Mouse (Mus musculus) testis, postnatal 10 days (tissue): ENCODE results near the gene Daam2.
"Not testable (repeated sequence)": the region's sequence is repeated elsewhere in the genome, so short reads cannot be mapped to it uniquely, and the experiment has no call there.

Experiments
- DNase-seq: peaks from one replicate; pipeline ENCODE4 v3.0.0; 2021; ENCODE audit warnings: low spot score

Gene Daam2

DNA sequence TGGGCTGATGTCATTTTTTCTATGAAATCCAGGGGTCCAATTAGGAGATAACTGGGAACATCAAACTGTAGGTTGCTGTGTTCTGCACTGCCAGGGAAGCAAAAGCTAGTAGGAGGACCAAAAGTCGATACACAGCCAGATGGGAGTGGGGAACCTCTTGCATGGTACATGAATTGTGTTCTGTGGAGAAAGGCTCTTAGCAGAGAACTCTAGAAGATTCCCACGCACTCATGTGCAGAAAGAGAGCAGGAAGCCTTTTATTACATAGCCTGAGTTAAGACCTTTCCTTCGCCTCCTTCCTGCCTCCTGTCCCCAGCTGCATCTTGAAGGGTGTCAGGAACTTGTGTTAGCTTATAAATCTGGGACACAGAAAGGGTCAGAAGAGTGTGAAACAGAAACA lies 82.3 kb downstream of the Daam2 start:
- no peak for DNase-seq

DNA sequence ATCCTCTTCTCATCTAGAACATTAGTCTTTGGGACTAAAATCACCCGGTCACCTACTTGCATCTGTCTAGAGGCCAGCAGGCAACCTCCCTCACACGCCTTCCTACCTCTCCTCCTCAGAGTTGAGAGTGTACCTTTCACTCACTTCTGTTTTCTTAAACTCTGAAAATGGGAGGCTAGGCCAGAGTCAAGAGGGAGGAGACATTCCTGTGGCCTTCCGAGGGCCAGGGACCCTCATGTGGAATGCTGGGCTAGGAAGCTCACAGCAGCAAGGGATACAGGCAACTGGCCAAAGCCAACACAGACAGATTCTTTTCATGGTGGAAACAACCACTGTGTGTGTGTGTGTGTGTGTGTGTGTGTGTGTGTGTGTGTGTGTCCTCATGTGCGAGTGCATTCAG lies 86.8 kb downstream of the Daam2 start:
- no peak for DNase-seq

DNA sequence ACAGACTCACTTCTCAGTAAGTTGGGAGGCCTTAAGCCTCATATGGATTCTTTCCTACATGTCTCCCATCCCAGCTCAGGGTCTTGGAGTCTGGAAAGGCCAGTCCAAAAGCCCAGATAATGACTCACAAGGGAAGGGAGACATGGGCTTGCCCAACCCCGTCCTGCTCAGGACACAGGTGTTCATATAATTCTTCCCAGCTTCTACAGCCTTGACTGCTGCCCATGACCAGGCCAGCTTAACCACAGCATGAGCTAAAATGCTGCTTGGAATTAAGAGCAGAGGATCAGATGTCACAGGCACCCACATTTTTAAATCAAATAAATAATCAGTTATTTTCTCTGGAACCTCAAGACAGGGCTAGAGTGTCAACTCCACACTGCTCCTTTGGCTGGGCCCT lies 89.0 kb downstream of the Daam2 start:
- no peak for DNase-seq

DNA sequence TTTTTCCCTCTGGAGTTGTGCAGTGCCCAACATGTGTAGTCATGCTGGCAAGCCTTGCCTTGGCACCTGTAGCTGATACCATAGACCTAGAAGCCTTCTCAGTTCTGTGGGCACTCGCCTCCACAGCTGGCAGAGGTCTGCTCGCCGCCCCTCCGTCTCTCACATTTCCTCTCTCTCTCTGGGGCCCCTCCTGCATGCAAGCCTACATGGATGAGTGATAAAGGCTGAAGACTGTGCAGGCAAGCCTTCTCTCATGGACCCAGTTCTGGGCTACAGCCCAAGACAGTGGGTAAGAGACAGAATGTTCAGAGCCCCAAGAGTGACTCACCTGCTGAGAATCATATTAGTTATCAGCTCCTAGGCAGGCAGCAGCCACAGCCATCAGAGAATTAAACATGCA lies 90.1 kb downstream of the Daam2 start:
- no peak for DNase-seq

DNA sequence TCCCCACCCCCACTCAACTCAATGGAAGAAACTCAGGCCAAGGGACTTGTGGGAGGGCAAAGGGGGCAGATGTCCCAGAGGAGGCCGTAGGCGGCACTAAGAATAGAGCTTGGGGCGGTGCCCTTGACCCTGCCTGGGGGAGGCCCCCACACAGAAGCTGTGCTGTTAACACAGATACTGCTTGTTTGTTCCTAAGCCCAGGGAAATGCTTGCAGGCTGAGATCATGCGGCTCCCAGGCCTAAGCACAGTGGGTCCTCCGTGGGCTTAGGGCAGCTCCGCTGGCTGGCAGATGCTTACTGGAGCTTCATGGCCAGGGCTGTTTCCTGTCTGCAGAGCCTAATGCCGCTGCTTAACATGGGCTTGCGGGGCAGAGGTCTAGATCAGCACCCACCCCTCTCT lies 91.5 kb downstream of the Daam2 start:
- DNase-seq = peak; percentile 79

DNA sequence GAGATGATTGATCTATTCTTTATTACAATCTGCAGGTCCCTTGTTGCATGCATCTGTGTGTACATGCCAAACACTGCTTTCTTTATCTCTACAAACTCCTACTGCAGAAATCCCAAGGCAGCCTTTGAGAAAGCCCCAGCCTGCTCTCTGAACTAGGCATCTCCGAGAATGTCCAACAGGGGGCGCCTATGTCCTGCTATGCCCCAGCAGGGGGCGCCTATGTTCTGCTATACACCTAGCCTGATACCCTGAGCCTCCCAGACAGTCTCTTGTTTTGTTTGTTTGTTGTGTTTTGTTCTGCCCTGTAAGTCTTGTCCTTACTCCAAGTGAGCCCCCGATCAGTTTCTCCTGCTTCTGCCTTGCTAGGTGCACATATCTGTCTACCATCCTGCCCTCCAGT lies 95.9 kb downstream of the Daam2 start:
- DNase-seq = peak; percentile 91

DNA sequence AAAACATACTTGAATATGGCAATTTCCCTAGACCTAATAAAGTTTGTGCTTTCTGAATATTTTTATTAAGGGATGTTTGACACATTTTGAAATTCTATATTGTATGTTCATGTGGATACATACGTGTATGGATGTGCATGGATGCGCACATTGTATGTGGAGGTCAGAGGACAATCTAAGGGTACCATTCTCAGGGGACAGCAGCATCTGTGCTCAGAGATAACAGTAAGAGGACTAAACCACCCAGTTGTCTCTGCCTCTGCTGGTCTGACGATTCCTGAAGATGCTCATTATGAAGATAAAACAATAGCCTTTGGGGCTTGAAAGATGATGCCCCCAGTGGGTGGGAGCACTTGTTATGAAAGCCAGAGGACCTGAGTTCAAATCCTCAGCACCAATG lies 99.3 kb downstream of the Daam2 start:
- no peak for DNase-seq

DNA sequence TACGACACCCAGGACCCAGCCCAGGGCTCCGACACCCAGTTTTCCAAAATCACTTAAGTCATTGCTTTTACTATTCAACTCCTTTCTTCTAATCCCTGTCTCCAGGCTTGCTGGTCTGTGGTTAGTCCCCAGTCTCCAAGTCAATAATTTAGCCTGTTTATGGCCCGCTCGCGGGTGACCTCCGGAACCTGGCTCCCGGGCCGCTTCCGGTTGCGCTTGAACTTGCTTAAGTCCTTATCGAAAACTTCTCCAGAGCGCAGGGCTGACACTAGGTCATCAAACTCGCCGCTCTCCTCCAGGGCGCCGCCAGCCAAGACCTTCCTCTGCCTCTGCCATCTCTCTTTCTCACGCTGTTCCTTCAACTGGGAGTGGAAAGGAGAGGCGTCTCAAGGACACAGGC lies 105.8 kb downstream of the Daam2 start:
- DNase-seq = no peak

DNA sequence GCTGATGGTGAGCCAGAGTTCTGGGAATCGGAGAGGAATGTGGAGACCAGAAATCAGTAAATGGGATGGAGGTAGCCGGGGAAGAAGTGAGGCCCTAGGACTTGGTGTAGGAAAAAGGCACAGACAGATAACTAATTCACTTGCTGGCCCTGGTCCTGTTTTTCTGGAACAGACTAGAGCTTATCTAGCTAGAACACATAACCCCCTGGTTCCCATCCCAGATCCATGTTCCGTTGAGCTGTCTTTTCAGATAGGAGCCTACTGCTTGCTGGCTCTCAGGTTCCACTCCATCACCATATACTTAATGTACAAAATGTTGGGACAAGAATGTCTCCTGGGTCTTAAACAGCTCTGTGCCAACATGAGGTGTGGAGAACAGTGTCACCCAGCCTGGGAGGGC lies 106.3 kb downstream of the Daam2 start:
- no peak for DNase-seq

DNA sequence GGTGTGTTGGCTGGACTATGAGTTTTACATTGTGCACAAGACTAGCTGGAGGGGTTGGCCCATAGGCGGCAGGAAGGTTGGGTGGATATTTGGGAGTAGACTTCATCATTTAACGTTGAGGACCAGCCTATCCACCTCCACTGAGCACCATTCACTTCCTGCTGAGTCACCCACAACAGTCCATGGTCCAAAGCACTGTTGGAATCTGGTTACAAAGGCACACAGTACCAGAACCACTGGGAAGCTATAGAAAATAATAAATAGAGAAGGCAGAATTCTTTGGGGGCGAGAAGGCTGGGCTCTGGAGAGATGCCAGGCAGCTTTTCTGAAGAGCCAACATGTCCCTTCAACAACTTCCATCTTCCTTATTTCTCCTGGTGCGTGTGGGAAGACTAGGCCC lies 107.8 kb downstream of the Daam2 start:
- no peak for DNase-seq

DNA sequence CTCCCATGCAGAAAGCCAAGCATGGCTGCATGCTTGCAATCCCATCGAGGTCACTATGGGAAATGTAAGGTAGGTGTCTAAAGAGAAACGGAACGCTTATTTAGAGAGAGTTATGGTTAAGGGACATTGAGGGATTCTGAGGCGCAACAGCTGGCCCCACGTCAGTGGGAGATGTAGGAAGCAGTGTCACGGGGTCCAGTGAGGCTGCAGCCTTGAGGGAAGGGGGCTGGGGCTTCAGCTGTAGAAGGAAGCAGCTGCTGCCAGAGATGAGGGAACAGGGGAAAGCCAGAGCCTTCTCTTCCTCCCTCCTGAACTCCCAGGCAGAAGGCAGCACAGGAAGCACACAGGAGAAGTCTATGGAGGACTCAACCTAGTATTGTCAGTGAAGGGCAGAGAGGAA lies 113.2 kb downstream of the Daam2 start:
- no peak for DNase-seq

DNA sequence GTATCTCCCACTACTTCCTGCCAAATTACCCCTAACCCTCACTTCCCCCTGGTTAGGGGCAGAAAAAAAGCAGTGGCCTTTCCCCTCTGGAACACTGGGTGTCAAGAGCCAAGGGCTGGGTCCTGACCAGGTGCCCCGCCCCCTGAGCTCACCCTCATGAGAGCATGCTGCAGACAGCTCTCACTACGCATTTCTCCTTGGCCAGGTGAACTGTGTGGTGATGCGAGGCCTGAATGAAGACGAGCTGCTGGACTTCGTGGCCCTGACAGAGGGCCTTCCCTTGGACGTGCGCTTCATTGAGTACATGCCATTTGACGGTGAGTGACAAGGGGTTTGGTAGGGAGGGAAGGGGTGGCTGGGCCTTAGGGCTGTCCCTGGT lies 114.9 kb downstream of the Daam2 start:
- no peak for DNase-seq

DNA sequence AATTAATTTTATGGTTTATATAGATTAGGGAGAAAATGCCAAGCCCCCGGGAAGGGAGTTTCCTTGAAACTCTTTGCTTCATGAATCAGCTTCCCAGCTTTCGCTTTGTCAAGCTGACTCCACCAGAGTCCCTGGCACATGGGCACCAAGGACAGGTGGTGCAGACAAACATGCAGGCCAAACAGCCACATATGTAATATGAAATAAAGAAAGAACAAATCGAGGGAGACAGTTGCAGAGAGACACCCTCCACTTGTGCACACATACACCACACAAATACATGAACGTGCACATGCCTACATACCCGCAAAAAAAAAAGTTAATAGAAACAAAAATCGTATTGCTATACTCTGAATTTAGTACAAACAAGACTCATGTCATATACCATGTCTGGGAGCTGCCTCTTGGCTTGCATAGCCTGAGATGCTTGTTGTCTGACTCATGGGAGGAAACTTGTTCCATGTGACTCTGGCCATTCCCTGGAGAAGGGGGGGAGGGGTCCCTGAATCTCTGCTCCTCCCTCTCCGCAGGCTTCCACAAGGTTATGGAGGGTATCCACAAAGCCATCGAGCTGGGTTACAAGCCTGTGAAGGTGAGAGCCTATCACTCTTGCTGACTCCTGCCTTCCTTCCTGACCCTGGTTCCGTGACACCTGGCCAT lies 115.4 kb downstream of the Daam2 start:
- no peak for DNase-seq

DNA sequence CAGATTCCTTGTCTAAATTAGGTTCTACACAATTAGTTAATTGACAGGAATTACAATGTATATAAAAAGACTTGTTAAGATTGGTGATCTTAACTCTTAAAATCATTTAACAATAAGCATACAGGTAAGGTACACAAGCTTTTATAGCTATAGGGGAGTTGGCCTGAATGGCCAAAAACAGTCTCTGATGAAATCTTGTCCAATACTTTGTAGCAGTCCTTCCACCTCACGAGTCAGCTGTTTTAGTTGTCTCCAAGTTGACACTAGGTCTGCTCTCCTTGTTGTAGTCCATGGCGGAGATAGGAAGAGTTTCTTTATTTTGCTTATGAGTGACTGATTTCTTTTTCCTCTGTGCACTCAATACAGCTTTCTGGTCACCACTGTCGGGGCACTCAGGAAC lies 121.3 kb downstream of the Daam2 start:
- DNase-seq = not testable (repeated sequence)

DNA sequence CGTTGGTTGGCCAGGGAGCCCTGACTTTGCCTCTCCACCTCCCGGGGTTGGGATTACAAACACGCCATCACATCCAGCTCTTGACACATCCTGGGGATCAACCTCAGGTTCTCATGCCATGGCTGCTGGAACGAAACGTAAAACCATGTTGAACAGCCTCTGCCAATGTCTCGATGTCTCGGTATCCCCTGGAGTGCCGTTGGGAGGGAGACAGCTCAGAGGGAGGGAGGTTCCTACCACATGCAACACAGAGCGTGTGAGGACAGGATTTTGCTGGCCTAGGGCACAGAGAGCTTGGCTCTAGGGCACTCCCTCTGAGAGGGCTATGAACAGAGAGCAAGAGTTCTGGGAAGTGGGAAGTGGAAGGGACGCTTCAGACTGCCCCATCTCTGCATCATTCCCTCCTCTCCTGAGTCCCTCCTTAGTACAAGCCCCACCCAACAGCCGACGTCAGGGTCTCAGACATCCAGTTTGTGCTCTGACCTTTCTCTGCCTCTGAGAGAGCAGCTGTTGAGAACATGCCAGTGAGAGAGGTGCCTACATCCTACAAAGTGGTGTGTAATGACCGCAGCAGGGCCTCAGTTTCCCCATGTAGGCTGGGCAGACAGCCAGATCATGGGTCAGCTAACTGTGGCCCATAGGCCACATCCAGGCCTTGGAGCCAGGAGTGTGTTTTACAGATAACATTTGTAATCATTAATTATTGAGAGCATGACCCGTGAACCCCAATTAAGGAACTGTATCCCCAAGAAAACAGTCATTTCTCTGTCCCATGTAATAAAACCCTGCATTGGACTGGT lies 123.6 kb downstream of the Daam2 start:
- DNase-seq = no peak

DNA sequence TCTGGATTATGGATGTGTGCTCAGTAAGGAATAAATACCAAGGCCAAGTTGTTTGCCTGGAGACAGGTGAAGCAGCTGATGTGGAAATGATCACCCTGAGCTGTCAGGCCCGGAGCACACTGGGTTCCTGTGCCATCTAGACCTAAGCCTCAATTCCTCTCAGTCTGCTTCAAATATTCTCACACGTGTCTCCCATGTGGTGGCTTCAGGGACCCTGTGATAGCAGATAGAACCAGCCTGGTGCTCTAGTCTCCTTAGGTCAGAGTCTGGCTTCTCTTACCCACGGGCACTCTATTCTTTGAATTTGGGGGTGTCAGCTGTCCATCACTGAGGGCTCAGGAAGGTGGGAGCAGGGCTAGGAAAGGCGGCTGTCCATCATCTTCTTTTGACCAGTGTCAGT lies 124.4 kb downstream of the Daam2 start:
- DNase-seq = peak; percentile 21

DNA sequence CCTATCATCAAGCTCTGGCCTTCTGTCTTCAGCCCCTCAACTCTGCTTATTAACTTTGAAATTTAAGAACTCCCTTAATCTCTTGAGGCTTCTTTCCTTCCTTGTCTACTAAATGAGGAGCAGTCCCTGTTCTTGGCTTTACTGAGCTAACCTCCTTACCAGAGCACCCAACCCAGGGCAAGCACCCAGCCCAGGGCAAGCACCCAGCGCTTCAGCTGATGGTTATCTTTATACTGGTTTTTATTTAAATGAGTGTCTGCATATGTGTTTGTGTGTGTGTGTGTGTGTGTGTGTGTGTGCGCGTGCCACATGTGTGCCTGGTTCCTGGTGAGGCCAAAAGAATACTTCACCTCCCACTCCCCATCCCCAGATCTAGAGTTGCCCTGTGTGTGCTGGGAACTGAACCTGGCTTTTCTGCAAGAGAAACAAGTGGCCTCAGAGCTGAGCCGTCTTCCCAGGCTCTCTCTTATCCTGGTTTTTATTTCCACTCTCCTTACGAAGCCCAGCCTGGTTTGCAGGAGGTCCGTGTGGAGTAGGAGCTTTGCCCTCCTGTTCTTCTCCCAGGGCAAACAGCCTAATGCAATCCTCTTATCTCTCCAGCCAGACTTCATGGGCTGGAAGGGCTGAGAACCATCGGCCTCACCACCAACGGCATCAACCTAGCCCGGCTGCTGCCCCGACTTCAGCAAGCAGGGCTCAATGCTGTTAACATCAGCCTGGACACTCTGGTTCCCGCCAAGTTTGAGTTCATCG lies 125.1 kb downstream of the Daam2 start:
- peak; percentile 36 for DNase-seq

DNA sequence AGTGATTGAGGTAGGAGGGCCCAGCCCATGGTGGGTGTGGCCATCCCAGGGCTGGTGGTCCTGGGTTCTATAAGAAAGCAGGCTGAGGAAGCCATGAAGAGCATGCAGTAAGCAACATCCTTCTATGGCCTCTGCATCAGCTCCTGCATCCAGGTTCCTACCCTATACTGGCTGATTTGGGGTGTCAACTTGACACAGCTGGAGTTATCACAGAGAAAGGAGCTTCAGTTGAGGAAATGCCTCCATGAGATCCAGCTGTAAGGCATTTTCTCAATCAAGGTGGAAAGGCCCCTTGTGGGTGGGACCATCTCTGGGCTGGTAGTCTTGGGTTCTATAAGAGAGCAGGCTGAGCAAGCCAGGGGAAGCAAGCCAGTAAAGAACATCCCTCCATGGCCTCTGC lies 126.8 kb downstream of the Daam2 start:
- peak; percentile 31 for DNase-seq

DNA sequence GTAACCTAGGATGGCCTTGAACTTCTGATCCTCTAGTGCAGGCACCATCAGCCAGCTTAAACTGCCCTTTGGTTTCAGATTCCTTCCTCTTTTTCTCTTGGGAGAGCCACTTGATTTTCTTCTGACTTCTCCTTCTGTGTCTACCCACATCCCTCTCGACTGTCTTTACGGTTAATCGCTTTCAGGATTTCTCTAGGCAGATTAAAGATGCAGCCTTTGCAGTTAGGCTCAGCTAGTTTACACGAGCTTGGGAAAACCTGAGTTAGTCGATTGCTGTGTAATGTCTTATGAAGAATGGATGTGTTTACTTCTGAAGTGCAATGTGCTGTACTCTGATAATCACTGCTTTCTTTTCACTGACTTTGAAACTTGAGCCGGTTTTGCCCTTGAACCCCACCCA lies 127.5 kb downstream of the Daam2 start:
- peak; percentile 22 for DNase-seq

DNA sequence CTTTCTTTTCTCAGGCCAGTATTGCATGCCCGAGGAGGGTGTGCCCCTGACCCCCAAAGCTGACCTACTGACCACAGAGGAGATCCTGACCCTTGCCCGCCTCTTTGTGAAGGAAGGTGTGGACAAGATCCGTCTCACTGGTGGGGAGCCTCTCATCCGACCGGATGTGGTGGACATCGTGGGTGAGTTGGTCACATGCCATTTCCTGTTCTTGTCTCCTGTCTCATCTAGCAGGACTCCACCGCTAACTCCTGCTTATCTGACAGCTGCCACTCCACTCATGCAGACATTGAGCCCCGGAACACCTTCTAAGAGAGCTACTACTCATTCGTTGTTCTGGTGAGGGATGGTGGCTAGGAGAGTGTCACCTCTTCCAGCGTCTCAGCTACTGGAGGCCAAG lies 129.1 kb downstream of the Daam2 start:
- peak; percentile 33 for DNase-seq

DNA sequence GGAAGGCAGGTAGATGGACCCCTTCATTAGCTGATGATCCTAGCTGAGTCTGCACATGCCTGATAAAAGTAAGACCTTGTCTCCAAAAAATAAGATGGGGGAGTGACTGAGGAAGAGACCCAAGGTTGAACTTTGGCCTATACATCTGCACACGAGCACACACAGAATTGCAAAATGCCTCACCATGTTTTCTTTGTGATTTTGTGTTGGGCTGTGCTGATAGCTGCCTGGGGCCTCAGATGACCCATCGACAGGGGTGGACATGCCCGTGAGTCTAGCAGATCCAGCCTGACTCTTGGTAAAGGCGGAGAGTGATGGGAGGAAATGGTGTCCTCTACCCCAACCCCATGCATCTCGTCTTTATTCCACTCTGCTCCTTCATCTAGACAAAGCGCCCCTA lies 129.9 kb downstream of the Daam2 start:
- peak; percentile 25 for DNase-seq

DNA sequence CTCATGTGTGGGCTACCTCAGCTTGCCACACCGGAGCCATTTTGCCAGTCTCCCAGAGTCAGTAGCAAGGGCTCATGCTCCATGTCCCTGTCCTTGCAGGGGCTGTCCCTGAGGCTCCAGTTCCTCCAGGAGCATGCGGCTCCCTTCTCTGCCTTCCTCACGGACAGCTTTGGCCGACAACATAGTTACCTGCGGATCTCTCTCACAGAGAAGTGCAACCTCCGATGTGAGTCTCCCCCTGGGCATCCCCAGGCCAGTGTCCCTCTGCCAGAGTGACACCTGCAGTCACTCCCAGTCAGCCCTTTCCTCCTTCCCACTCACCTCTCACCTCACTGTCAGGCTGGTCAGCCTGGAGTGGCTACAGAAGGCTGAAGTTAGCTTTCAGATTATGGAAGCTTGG lies 131.1 kb downstream of the Daam2 start:
- DNase-seq = peak; percentile 35

DNA sequence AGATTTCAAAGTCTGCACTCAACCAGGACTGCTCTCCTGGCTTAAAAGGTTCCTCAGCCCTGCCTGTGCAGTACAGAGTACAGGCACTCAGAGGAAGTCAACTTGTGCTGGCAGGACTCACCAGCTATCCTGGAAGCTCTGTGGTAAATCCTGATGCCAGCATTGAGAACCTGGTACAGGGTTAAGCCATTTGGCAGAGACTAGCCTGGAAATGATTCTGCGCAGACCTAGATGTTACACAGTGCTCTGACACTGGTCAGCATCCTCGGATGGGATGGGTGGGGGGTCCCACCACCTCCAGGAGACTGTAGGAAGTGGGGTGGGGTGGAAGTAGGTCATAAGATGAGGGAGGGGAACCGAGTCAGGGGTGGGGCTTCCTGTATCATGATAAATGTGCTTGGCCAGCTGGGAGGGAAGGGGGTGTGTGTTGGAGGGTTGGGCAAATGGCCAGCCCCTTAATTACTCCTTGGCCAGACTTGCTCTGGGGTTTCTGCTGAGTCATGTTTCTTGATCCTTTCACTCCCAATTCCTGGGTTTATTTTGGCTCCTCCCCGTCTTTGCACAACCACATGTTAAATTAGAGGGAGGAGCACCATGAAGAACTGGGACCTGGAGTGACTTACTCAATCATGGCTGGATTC lies 132.0 kb downstream of the Daam2 start:
- DNase-seq = peak; percentile 53
